Mouse (Mus musculus): Measurements from ENCODE around the gene Sergef. TPM values are rescaled to one million over a fixed set of nuclear protein-coding genes. Genes with fewer than 3 reads are reported as not detected.

Gene Sergef
- polyA plus RNA-seq, 1 experiment from 2014 or later, result 15.5 TPM

- no peak overlapping the region for H3K4me3 ChIP-seq (replicated peaks; ENCODE audit: low read depth, low read length)
- H3K27ac ChIP-seq, result no peak overlapping the region
- no peaks in the 10 kb centered on the region for H3K27me3 ChIP-seq (ENCODE audit: insufficient read depth, low read length)
- H3K9ac ChIP-seq (ENCODE audit: low read depth, low read length), result no peak overlapping the region
- H3K4me2 ChIP-seq (ENCODE audit: low read length), result no peak overlapping the region
- TF ChIP-seq CTCF (IDR thresholded peaks at IDR 0.05; ENCODE audit: low read depth), result no peak
- no peaks in the 10 kb centered on the region for H3K4me1 ChIP-seq (replicated peaks; ENCODE audit: insufficient read depth, low read length)
- H3K36me3 ChIP-seq (ENCODE audit: insufficient read depth, low read length), result no peaks in the 10 kb centered on the region
- no peak for ATAC-seq (replicated peaks; ENCODE audit: low FRiP score, low read depth)
- DNase-seq (ENCODE audit: low spot score), result no peak
- 57% methylated on average over 4 of the region's 4 CpGs for WGBS
- no peaks in the 10 kb centered on the region for H3K9me3 ChIP-seq (replicated peaks; ENCODE audit: low read length)
Observed at GRCm38 (mm10) chr7:46602079-46602478, 37.5 kb downstream of the Sergef start.

GRCm38 (mm10) chr7:46601097-46601496 lies 38.5 kb downstream of the Sergef start:
- no peak for TF ChIP-seq CTCF (IDR thresholded peaks at IDR 0.05; ENCODE audit: low read depth)

GRCm38 (mm10) chr7:46597006-46597405 lies 42.6 kb downstream of the Sergef start:
- ATAC-seq (replicated peaks; ENCODE audit: low FRiP score, low read depth) (no peak), DNase-seq (ENCODE audit: low spot score) (no peak)
- Histone ChIP-seq H3K4me2 (ENCODE audit: low read length) (no peak overlapping the region), H3K4me3 (replicated peaks; ENCODE audit: low read depth, low read length) (no peak overlapping the region), H3K4me1 (replicated peaks; ENCODE audit: insufficient read depth, low read length) (no peaks in the 10 kb centered on the region), H3K9me3 (replicated peaks; ENCODE audit: low read length) (no peaks in the 10 kb centered on the region), H3K27me3 (ENCODE audit: insufficient read depth, low read length) (no peaks in the 10 kb centered on the region), H3K36me3 (ENCODE audit: insufficient read depth, low read length) (no peaks in the 10 kb centered on the region), H3K9ac (ENCODE audit: low read depth, low read length) (no peak overlapping the region), H3K27ac (no peak overlapping the region)
- TF ChIP-seq CTCF (IDR thresholded peaks at IDR 0.05; ENCODE audit: low read depth), result no peak
- WGBS, result 92% methylated on average over 2 of the region's 2 CpGs

More at GRCm38 (mm10) chr7:46601097-46601496, 38.5 kb downstream of the Sergef start:
- no peaks in the 10 kb centered on the region for H3K4me1 ChIP-seq (replicated peaks; ENCODE audit: insufficient read depth, low read length)
- WGBS, result 49% methylated on average over 5 of the region's 5 CpGs
- H3K27ac ChIP-seq, result no peak overlapping the region
- no peaks in the 10 kb centered on the region for H3K9me3 ChIP-seq (replicated peaks; ENCODE audit: low read length)
- H3K36me3 ChIP-seq (ENCODE audit: insufficient read depth, low read length), result no peaks in the 10 kb centered on the region
- H3K9ac ChIP-seq (ENCODE audit: low read depth, low read length), result no peak overlapping the region
- ATAC-seq (replicated peaks; ENCODE audit: low FRiP score, low read depth) (no peak), DNase-seq (ENCODE audit: low spot score) (no peak)
- H3K27me3 ChIP-seq (ENCODE audit: insufficient read depth, low read length), result no peaks in the 10 kb centered on the region
- no peak overlapping the region for H3K4me3 ChIP-seq (replicated peaks; ENCODE audit: low read depth, low read length)
- no peak overlapping the region for H3K4me2 ChIP-seq (ENCODE audit: low read length)

- Histone ChIP-seq H3K9ac (ENCODE audit: low read depth, low read length) (no peak overlapping the region), H3K9me3 (replicated peaks; ENCODE audit: low read length) (no peaks in the 10 kb centered on the region), H3K27me3 (ENCODE audit: insufficient read depth, low read length) (no peaks in the 10 kb centered on the region), H3K4me3 (replicated peaks; ENCODE audit: low read depth, low read length) (no peak overlapping the region), H3K36me3 (ENCODE audit: insufficient read depth, low read length) (no peaks in the 10 kb centered on the region), H3K27ac (no peak overlapping the region), H3K4me1 (replicated peaks; ENCODE audit: insufficient read depth, low read length) (no peaks in the 10 kb centered on the region), H3K4me2 (ENCODE audit: low read length) (no peak overlapping the region)
- DNase-seq (ENCODE audit: low spot score), result no peak
- ATAC-seq (replicated peaks; ENCODE audit: low FRiP score, low read depth), result no peak
- 94% methylated on average over 7 of the region's 7 CpGs for WGBS
- no peak for TF ChIP-seq CTCF (IDR thresholded peaks at IDR 0.05; ENCODE audit: low read depth)
Observed at GRCm38 (mm10) chr7:46591546-46591945, 48.1 kb downstream of the Sergef start.

- ATAC-seq (replicated peaks; ENCODE audit: low FRiP score, low read depth), result no peak
- H3K4me3 ChIP-seq (replicated peaks; ENCODE audit: low read depth, low read length), result no peak overlapping the region
Observed at GRCm38 (mm10) chr7:46589181-46589580, 50.4 kb downstream of the Sergef start.

GRCm38 (mm10) chr7:46588005-46588404 lies 51.6 kb downstream of the Sergef start:
- 81% methylated on average over 7 of the region's 7 CpGs for WGBS

More at GRCm38 (mm10) chr7:46589181-46589580, 50.4 kb downstream of the Sergef start:
- 70% methylated on average over 12 of the region's 12 CpGs for WGBS
- H3K36me3 ChIP-seq (ENCODE audit: insufficient read depth, low read length), result no peaks in the 10 kb centered on the region
- no peaks in the 10 kb centered on the region for H3K27me3 ChIP-seq (ENCODE audit: insufficient read depth, low read length)
- H3K9me3 ChIP-seq (replicated peaks; ENCODE audit: low read length), result no peaks in the 10 kb centered on the region
- DNase-seq (ENCODE audit: low spot score), result no peak
- TF ChIP-seq CTCF (IDR thresholded peaks at IDR 0.05; ENCODE audit: low read depth), result no peak
- no peak overlapping the region for H3K27ac ChIP-seq
- H3K9ac ChIP-seq (ENCODE audit: low read depth, low read length), result no peak overlapping the region
- no peak overlapping the region for H3K4me2 ChIP-seq (ENCODE audit: low read length)
- H3K4me1 ChIP-seq (replicated peaks; ENCODE audit: insufficient read depth, low read length), result no peaks in the 10 kb centered on the region

GRCm38 (mm10) chr7:46587466-46587865 lies 52.1 kb downstream of the Sergef start:
- DNase-seq (ENCODE audit: low spot score) (no peak), ATAC-seq (replicated peaks; ENCODE audit: low FRiP score, low read depth) (no peak)
- no peaks in the 10 kb centered on the region for H3K27me3 ChIP-seq (ENCODE audit: insufficient read depth, low read length)
- no peak for TF ChIP-seq CTCF (IDR thresholded peaks at IDR 0.05; ENCODE audit: low read depth)
- H3K9me3 ChIP-seq (replicated peaks; ENCODE audit: low read length), result no peaks in the 10 kb centered on the region
- no peak overlapping the region for H3K4me3 ChIP-seq (replicated peaks; ENCODE audit: low read depth, low read length)
- no peak overlapping the region for H3K9ac ChIP-seq (ENCODE audit: low read depth, low read length)
- no peaks in the 10 kb centered on the region for H3K36me3 ChIP-seq (ENCODE audit: insufficient read depth, low read length)
- H3K4me2 ChIP-seq (ENCODE audit: low read length), result no peak overlapping the region
- no peak overlapping the region for H3K27ac ChIP-seq
- H3K4me1 ChIP-seq (replicated peaks; ENCODE audit: insufficient read depth, low read length), result no peaks in the 10 kb centered on the region
- WGBS, result 59% methylated on average over 17 of the region's 17 CpGs

More at GRCm38 (mm10) chr7:46588005-46588404, 51.6 kb downstream of the Sergef start:
- Histone ChIP-seq H3K4me1 (replicated peaks; ENCODE audit: insufficient read depth, low read length) (no peaks in the 10 kb centered on the region), H3K4me3 (replicated peaks; ENCODE audit: low read depth, low read length) (no peak overlapping the region), H3K36me3 (ENCODE audit: insufficient read depth, low read length) (no peaks in the 10 kb centered on the region), H3K4me2 (ENCODE audit: low read length) (no peak overlapping the region), H3K27me3 (ENCODE audit: insufficient read depth, low read length) (no peaks in the 10 kb centered on the region), H3K9ac (ENCODE audit: low read depth, low read length) (no peak overlapping the region), H3K27ac (no peak overlapping the region), H3K9me3 (replicated peaks; ENCODE audit: low read length) (no peaks in the 10 kb centered on the region)
- no peak for TF ChIP-seq CTCF (IDR thresholded peaks at IDR 0.05; ENCODE audit: low read depth)
- DNase-seq (ENCODE audit: low spot score) (no peak), ATAC-seq (replicated peaks; ENCODE audit: low FRiP score, low read depth) (no peak)
